Mouse (Mus musculus): ENCODE results near the gene Xrcc5.

DNA sequence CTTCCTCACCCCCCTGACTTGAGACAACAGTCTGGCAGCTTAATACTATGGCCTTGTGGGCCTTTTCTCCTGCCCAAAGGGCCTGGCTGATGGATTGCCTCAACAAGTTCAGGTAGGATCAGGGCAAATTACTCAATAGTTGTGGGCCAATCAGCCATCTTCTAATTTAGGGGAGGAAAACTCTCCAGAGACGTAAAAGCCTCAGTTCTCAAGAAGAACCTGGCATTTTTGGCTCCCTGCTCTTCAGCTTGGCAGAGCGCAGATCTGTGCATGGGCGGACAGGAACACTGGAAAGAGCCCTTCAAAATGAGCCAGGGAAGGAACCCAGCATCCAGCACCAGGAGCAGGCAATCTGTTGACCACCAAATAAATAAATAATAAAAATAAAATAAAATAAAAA is 29.1 kb upstream of the Xrcc5 start:
- TF ChIP-seq CTCF (IDR thresholded peaks at IDR 0.05; ENCODE audit: control insufficient read depth, insufficient read depth, insufficient replicate concordance, low read depth, low read length): no peak
- TF ChIP-seq POLR2A (IDR thresholded peaks at IDR 0.05; ENCODE audit: control insufficient read depth, low read depth, low read length): no peak

Measured in testis, adult 2 months (tissue).